Mouse (Mus musculus) adrenal gland, postnatal 36 days (tissue): ENCODE results near the gene Cip2a. TPM values are rescaled to one million over a fixed set of nuclear protein-coding genes. Genes with fewer than 3 reads are reported as not detected.

ENCODE experiments used
- DNase-seq, 2 experiments: peaks; one replicate each; pipeline ENCODE4 v3.0.0; 2021; ENCODE audit warnings: mixed read lengths in 1 of 2
- long read RNA-seq, 2 experiments: library from polyadenylated mRNA; stranded (forward); transcript quantifications; one replicate each; pipeline ENCODE4 v2.0.0; 2021; ENCODE audit warnings: borderline sequencing depth in 2 of 2
- total RNA-seq, 2 experiments: library from RNA; stranded (reverse); gene quantifications; 2 replicates each; pipeline ENCODE4 v1.2.3; 2021

Gene Cip2a
- 1 to 10 TPM; 2.8 to 3.1 TPM for total RNA-seq
- long read RNA-seq, experiment 1, partial matches to known transcripts = 0 of 1 reads
- long read RNA-seq, experiment 1, other reads (novel, unspliced or antisense) = 0 of 1 reads
- long read RNA-seq, experiment 2 = 0 reads

DNA sequence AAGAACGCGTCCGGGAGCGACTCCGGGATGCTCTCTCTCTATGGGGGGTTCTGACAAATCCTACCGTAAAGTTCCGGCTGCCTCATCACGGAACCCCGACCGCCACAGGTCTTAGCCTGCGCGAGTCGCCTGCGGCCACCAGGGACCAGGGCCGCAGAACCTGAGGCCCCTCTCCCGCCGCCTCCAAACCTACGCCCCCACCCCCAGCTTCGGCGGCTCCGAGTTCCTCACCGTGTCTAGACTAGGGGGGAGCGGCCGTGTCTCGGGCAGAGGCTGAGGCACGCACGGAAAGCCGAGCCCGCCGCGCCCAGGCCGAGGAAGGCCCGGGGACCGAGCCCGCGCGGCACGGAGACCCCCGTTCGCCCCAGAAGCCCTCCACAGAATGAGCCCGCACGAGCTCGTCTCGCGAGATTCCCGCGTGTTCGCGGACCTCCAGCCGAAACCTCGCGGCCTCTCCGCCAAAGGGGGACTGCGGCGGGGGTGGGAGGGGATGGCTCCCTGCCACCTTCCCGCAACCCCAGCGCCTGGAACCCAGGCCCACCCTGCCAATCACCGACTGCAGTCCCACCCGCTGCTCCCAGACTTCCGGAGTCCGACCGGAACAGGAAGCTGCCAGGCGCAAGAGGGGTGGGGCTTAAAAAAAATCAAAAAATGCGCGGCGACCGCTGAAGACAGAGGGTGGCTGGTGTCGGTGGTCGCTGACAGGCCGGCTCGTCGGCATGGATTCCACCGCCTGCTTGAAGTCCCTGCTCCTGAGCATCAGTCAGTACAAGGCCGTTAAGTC lies at the start of gene Cip2a, which contains the start of gene Dzip3:
TSS of gene Cip2a (plus strand) at position 627 of the 784 bp plus-strand sequence.
TSS of gene Dzip3 (minus strand) at position 607 of the 784 bp plus-strand sequence.
- peak; percentile 90 to 92 for DNase-seq

DNA sequence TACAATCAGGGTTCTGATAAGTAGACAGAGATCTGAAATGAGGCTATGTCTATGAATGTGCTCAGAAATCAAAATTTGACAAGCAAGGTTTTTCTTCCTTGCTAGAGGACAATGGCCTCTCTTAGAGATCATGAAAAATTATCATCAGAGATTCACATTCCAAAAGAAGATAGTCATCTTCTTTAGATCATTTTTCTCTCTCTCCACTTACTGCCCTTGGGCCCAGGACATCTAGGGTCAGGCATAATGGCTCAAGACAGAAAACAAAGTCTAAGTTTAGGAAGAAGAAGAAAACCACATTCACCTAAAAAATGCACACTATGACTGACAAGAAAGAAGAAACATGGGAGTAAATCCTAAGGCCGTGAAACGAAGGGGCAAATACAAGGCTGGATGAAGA lies 21.0 kb upstream of the Cip2a start:
- DNase-seq = no peak

DNA sequence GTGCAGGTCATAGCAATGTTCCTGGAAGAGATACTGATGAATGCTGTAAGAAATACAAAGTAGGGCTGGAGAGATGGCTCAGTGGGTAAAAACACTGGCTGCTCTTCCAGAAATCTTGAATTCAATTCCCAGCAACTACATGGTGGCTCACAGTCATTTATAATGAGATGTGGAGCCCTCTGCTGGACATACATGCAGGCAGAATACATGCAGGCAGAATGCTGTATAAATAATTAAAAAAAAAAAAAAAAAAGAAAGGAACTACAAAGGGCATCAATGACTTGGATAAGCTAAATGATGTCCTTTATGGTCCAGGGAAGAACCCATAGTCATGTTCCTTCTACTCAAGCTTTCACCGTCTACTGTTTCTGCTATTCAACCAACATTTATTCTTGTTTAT lies 20.4 kb upstream of the Cip2a start:
- no peak for DNase-seq

DNA sequence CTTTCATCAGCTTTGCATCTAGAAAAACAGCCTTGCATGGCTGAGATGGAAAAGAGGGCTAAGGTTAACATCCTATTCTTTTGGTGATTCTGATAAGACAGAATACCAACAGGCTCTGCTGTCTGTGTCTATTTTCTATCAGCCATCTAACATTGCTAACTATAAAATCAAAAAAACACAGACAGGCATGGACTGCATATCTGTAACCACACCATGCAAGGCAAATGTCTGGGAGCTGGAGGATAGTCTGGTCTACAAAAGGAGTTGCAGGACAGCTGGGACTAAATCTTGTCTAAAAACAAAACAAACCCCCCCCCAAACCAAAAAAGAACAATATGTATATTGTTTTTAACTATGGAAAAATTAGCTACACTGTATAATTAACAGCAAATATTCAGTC lies 14.0 kb upstream of the Cip2a start:
- DNase-seq = no peak

DNA sequence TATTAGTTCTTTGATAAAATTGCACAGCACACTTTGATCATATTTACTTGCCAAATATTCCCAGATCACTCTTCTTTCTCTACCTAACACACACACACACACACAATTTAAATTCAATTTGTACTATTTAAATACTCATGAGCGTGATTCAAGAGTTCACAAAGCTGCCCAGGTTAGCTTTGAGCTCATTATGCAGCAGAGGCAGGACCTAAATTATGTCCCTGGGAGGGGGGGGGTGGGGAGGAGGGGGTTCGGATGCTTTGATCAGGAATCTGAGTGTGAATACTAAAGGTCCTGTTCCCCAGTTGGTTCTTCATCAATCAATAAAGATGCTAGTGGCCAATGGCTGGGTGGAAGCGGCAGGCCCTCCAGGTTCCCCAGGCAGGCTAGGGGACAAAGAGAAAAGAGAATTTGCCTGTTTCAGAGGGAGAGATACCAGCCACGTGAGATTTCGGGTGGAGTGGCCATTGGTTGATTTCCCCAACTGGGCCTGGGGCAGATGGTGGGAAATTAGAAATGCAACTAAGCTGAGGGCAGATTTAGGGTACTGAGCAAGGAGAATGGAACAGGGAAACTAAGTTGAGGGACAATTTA lies 8.9 kb upstream of the Cip2a start:
- DNase-seq = no peak

DNA sequence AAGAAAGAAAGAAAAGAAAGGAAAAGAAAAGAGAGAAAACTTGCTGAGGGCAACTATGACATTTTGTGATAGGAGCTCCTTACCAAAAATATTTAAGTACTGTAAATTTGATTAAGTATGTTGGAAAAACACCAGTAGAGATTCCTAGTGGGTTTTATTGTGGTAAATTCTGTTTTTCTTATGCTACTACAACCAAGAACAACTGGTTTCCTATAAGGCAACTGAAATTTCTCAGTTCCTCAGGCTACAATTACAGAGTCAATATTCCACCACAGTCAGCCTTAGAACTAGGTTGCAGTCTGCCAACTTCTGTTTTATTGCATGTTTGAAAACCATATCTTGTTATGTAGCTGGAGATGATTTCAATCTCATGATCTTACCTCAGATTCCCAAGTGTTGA lies 4.3 kb upstream of the Cip2a start:
- DNase-seq = no peak

DNA sequence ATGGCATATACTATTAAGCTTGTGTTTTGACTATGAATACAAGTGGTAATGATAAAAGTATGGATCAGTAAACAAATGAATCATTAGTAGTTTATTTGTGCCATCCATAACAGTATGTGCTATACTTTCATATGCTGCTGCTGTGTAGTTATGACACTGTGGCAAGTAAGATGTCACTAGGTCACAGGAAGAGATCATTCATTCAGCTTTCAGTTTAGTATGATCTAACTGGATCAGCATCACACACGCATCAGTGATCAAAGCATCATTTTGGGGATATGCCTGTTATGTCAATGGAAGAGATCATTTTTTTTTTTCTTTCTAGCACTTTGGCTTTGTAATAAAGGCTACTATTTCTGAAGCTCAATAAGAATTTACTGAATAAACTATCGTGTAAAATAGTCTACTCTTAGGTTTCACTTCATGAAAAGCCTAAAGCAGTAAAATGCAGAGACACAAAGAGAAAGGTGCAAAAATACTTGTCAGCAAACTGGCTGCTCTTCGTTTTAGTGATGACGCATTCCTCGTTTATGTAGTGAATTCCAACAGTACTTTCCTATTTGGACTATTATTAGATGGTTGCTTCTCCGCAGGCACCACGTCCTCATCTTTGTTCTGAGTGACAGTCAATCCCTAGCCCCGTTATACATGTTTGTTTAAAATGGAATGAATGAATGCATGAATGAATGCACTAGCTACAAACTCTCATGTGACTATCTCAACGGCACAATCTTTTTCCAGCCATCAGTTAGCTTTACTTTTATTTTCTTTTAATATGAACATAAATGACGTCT lies 1.4 kb upstream of the Cip2a start:
- no peak for DNase-seq

DNA sequence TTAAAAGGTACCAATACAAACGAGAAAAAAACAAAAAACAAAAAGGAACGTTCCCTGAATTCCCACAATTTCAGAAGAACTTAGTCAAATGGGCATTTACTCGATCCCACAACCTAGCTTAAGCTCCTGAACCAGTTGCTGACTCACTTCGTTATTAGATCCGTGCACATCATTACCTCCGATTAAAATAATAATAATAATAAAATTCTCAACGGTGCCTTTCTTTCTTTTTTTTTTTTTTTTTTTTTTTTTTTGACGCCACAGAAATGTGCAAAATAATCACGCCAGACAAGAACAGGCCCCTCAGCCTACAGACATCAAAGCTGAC lies 790 bp upstream of the Cip2a start:
- no peak for DNase-seq

DNA sequence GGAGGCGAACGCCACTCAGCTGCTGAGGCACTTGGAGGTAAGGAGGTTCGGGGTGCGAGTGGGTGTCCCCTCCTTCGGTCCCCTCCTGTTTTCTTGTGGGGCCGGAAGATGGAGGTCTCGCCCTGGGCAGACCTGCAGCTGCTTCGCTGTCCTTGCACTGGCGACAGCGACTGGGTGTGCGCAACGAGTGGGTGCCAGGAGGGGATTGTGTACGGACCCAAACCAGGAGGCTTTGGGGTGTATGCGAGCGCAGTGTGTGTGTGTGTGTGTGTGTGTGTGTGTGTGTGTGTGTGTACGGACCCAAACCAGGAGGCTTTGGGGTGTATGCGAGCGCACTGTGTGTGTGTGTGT lies 333 bp downstream of the Cip2a start:
- no peak for DNase-seq

DNA sequence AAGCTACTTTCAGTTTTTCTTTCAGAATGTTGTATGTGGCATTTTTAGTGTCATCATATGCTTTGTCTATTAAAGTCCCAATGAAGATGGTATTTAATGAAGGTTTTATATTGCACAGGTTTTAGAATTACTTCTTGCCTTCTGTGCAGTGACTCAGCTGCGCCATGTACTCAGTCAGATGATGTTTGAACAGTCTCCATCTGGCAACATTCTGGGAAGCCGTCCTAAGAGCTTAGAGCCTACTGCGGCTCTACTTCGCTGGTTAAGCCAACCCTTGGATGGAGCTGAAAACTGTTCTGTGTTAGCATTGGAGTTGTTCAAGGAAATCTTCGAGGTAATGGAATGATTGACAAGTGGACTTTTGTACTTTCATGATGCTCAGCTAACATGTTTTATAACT lies 10.2 kb downstream of the Cip2a start:
- no peak for DNase-seq

DNA sequence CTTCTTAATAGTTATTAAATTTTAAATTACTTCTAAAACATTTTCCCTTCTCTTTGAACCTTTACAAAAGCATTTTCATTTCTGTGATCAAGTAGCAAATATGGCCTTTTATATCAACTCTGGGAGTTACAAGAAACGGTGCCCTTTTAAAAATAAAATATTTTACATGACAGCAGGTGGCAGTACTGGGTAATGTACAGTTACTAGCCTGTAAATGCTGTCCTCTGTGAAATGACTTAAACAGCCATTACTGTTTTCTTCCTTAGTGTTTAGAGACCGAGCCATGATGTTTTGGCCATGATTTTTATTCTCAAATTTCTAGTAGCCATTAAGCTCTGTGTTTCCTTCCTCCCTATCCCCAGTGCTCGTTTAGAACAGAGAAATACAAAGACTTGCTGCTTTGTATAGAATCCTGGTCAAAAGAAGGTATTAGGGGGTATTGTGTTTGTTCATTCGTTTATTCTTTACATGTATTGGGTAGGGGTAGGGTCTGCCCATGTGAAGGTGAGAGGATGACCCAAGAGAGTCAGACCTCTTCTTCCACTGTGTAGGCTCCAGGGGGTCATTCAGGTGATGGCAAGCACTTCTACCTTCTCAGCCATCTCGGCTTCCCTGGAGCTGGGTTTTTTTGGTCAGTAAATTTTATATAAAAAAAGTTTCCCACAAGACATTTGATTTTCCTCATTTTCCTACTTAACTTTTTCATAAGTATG lies 22.8 kb downstream of the Cip2a start:
- DNase-seq = no peak

DNA sequence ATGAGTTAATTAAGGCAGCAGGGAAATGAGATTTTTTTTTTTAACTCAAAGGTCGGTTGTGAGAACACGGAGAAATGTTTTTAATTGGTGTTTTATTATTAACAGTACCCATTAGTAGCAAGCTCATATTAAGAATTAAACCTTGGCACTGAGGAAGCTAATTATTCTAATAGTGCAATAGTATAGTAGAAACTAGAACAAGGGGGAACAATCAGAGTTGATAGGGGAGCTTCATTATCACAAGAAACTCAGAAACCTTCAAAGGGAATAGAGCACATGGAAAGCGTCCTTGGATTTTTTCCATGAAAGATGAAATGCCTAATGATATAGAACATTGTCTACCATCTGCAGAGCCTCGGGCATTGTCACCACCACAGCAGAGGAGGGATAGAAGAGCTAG lies 41.9 kb downstream of the Cip2a start:
- no peak for DNase-seq

DNA sequence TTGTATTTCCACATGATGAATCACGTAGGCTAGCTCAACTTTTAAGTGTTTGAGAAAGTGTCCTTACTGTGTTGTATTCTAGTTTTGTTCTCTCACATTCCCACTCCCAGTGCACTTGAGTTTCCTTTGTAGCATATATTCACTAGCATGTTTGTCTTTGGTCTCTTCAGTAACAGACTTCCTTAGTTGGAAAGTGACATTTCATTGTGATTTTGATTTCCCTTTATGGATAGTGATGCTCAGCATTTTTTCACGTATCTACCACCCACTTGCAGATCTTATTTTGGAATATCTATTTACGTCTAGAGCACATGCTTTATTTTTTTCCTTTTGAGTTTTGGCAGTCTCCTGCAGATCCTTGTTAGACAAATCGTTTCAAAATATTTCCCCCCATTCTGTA lies 43.8 kb downstream of the Cip2a start:
- DNase-seq = no peak

DNA sequence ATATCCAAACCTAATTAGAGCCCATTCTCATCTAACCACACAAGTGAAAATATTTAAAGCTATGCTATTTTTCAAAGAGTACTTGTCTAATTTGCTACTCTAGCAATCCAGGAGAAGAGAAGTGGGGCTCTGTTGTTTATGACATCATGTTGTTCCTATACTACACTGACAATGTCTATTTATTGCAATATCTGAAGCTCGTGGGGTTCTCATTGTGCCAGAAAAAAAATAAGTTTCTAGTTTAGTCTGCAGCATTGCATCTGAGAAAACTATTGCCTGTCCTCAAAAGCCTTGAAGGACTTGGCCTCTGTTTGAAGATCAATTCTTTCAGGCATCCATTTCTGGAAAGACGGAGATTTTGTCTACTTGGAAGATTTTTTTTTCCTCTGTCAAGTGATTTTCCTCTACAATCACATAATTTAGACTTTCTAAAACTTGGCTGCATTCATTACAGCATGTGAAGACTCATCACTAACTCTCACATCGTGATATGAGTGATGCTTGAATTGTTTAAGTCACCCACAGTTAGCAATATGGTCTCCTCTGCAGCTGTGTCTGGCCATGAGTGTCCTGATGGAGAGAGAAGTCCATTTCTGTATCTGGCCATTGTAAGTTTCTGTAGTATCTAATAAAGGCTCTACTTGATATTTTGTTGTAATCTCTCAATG lies 46.7 kb downstream of the Cip2a start:
- no peak for DNase-seq

DNA sequence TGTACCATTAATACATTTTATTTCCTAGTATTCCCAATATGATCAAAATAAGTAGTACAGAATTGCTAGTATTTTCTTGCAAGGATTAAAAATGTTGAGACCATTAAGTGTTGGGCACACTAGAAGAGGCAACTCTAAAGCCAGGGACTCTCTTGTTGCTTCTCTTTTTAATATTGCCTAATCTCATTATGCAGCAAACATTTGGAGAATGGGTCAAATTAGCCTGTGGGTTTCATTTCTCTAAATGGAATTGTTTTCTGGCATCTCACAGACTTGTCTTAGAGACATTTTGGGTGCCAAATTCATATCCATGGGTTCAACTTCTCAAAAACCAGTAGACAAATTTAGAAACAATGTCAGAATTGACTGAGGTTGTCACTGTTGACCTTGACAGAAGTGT lies 55.2 kb downstream of the Cip2a start:
- DNase-seq = no peak

DNA sequence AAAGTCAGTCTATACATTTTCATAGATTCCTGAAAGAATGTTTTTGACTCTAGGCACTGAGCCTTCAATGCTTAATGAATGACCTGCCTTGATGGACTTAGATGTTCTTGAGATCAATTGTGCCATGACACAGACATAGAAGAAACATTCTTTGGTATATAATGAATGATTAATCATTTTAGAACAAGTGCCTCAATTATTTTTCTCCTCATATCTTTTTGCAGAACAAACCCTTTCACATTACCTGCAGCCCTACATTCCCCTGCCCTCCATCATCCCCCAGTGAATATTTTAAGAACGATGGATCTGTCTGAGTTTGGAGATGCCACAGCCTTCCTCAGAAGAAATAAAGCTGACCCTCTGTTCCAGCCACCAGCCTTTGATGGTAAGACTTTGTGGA lies 63.2 kb downstream of the Cip2a start, which contains the start of gene Myh15:
TSS of gene Myh15 (plus strand) at position 301 of the 400 bp plus-strand sequence.
- no peak for DNase-seq

Other genes with a start within 250 kb of the Cip2a start
- not detected for gene Trat1, start 222.2 kb upstream of the Cip2a start, total RNA-seq
- not detected for gene Retnlb, start 177.3 kb upstream of the Cip2a start, total RNA-seq
- 10 to 100 TPM; 10.9 to 30.4 TPM for gene Retnla, start 151.6 kb upstream of the Cip2a start, total RNA-seq
- under 1 TPM in 1 of 2 experiments, not detected in 1; 0.76 TPM for gene Retnlg, start 121.6 kb upstream of the Cip2a start, total RNA-seq
- gene Dzip3, start within 50 bp of the Cip2a start, total RNA-seq = 10 to 100 TPM; 19.2 to 21.8 TPM
- gene Myh15, start 63.3 kb downstream of the Cip2a start, total RNA-seq = not detected